Mouse (Mus musculus) G1E (cell line): ENCODE measurements around the gene BC030867. TPM values are rescaled to one million over a fixed set of nuclear protein-coding genes. Genes with fewer than 3 reads are reported as not detected.

Experiments
- ATAC-seq: 2 replicates; pipeline ENCODE4 v1.8.0; 2016; ENCODE audit warnings: mild to moderate bottlenecking; ENCODE audit not compliant: insufficient number of reproducible peaks, poor library complexity, low FRiP score, severe bottlenecking; ENCODE audit errors: extremely low read depth
- DNase-seq: peaks from one replicate; pipeline ENCODE4 v3.0.0; 2012; ENCODE audit warnings: low spot score
- H3K27me3 ChIP-seq: 2 replicates; pipeline ENCODE4 v1.6.1; 2012; ENCODE audit warnings: mild to moderate bottlenecking, low read length, inconsistent platforms; ENCODE audit not compliant: insufficient read depth
- H3K36me3 ChIP-seq: replicated peaks from 2 replicates; pipeline ENCODE3; 2012; ENCODE audit warnings: mild to moderate bottlenecking, inconsistent platforms
- H3K4me1 ChIP-seq: 2 replicates; pipeline ENCODE4 v1.6.1; 2012; ENCODE audit warnings: low read depth, low read length, inconsistent platforms, mixed read lengths; ENCODE audit not compliant: insufficient read depth
- H3K4me3 ChIP-seq: 2 replicates; pipeline ENCODE4 v1.5.1; 2012; ENCODE audit warnings: low read depth, mild to moderate bottlenecking, inconsistent platforms, low read length, moderate library complexity, mixed read lengths
- H3K9me3 ChIP-seq: replicated peaks from 2 replicates; pipeline ENCODE4 v1.6.1; 2012; ENCODE audit warnings: inconsistent platforms
- CTCF ChIP-seq: IDR thresholded peaks from 2 replicates; pipeline ENCODE4 v1.5.1; 2012; ENCODE audit warnings: low read depth, low read length, inconsistent platforms, mixed read lengths
- GATA1 ChIP-seq: IDR thresholded peaks from 2 replicates; pipeline ENCODE4 v1.6.1; 2012; ENCODE audit warnings: borderline replicate concordance, low read length, inconsistent platforms, mixed read lengths
- GATA2 ChIP-seq: IDR thresholded peaks from 2 replicates; pipeline ENCODE4 v1.6.1; 2012; ENCODE audit warnings: low read depth, low read length, inconsistent platforms, borderline replicate concordance
- POLR2AphosphoS5 ChIP-seq: IDR thresholded peaks from 2 replicates; pipeline ENCODE4 v1.6.1; 2012; ENCODE audit warnings: low read depth, low read length, inconsistent platforms; ENCODE audit not compliant: insufficient replicate concordance
- TAL1 ChIP-seq: conservative IDR thresholded peaks from 2 replicates; pipeline ENCODE4 v1.6.1; 2012; ENCODE audit warnings: low read depth, low read length, inconsistent platforms, mixed read lengths
- polyA plus RNA-seq: library from polyadenylated mRNA; stranded (reverse); fragments of >175 nt; gene quantifications from 2 replicates; pipeline ENCODE4 v1.2.3, GENCODE M21; 2012
- total RNA-seq, 2 experiments: library from RNA; stranded (forward) in 1 of 2; stranded (reverse) in 1 of 2; fragments of 200-1000 nt in 1 of 2; fragments of >200 nt in 1 of 2; fragmentation: Nextera tagmentation in 1 of 2; gene quantifications; 2 replicates each; pipeline ENCODE4 v1.2.3; 2014 to 2017

Gene BC030867
- total and polyA plus RNA-seq, 3 experiments = 5.7 to 45.0 (median 10.1) TPM

DNA sequence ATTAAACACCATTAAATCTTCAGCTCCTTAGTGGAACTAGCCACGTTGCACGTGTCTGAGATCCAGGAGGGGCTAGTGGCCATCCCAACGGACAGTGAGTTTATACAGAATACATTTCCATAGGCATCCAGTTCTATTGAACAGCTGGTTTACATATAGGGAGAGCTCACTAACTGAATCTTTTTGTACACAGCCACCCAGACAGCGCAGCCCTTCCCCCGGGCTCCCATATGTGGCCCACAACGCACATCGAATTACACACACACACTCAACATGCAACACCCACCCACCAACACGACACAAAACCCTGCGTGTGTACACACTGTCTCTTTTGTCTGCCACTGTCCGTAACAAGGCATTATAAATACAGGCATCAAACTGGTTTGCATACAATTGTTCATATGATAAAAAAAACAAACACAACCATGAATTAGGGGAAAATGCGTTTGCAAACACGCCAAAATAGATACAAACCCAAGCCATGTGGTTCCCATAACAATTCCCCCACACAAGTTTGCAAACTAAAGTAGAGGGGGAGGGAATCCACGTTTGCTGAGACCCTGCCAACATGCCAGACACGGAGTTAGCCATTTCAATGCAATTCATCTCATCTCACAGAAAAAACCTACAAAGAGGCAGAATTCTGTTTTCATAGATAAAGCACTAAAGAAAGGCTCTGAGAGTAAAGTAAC lies 3.0 kb upstream of the BC030867 start:
- TF ChIP-seq CTCF = no peak
- no peaks in the 10 kb centered on the region for H3K9me3 ChIP-seq
- no peak for ATAC-seq
- peaks cover 5% of the 10 kb centered on the region for H3K36me3 ChIP-seq
- peaks cover 32% of the 10 kb centered on the region for H3K4me1 ChIP-seq
- H3K27me3 ChIP-seq = peaks cover 23% of the 10 kb centered on the region
- no peak for DNase-seq
- H3K4me3 ChIP-seq = no peak overlapping the region; the same call in 1 of the 2 replicates

DNA sequence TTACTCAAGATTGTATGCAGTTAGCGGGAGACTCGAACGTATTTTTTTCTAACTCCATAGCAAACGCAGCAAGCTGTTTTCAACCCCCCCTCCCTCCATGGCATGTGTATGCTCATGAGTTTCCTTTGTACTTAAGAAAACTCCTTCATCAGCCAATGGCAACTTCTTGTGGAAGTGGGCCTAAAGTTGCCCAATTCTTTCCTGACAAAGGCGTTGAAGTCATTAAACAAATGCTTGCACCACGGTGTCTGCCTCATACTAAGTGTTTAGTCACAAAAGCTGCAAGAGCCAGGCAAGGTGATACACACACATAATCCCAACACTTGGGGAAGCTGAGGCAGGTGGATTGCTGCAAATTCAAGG lies 2.4 kb upstream of the BC030867 start:
- TF ChIP-seq POLR2AphosphoS5 (no peak), GATA2 (no peak), TAL1 (no peak), CTCF (no peak), GATA1 (no peak)
- peaks cover 20% of the 10 kb centered on the region for H3K27me3 ChIP-seq
- peaks cover 34% of the 10 kb centered on the region for H3K4me1 ChIP-seq
- no peaks in the 10 kb centered on the region for H3K9me3 ChIP-seq
- peaks cover 10% of the 10 kb centered on the region for H3K36me3 ChIP-seq
- DNase-seq = no peak
- H3K4me3 ChIP-seq = no peak overlapping the region
- ATAC-seq = no peak

DNA sequence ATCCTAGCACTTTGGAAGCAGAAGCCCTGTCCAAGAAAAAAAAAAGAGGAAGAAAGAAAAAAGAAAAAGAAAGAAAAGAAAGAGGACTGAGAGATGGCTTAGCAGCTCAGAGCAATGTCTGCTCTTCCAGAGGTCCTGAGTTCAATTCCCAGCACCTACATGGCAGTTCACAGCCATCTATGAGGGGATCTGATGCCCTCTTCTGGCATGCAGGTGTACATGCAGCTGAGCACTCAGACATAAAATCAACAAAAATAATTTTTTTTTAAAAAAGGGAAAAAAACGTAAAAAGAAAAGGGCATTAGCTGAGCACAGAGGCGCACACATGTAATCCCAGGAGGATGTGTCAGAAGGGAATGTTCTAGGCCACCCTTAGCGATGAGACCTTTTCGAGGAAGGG lies 1.8 kb upstream of the BC030867 start:
- DNase-seq = no peak
- TF ChIP-seq TAL1 (no peak), CTCF (peak; percentile 5; the same call in 1 of the 2 replicates)
- peaks cover 14% of the 10 kb centered on the region for H3K27me3 ChIP-seq

DNA sequence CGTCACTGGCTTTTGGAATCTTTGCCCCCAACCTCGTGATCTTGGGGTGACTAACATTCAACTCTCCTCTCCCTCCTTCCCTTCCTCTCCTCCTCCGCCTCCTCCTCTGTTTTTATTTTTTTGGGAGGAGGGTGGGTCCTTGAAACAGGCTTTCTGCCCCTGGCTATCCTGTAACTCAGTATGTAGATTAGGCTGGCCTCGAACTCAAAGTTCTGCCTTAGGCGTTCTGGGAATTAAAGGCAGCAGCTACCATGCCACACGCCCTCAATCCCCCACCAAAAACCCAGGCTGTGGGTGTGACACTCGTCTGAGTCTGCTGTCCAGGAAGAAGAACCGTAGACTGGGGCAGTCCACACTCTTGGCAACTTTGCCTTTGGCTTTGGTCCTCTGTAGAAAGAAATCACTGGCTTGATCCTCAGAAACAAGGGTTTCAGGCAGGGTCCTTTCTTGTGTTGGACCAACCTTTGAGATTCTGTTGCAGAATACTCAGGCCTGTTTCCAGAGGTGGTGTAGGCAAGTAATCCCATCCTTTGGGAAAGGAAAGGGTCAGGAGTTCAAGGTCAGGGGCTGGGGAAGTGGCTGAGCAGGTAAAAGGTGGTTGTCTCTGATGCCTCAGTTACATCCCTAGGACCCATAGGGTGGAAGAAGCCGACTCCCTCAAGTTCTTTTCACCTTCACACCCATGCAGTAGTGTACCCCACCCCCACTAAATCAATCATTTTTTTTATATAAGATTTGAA lies 839 bp downstream of the BC030867 start:
- no peak for ATAC-seq
- TF ChIP-seq TAL1 (no peak), POLR2AphosphoS5 (no peak), GATA1 (no peak), CTCF (no peak), GATA2 (no peak)
- Histone ChIP-seq H3K27me3 (peaks cover 11% of the 10 kb centered on the region), H3K36me3 (peaks cover 39% of the 10 kb centered on the region), H3K4me1 (peaks cover 29% of the 10 kb centered on the region), H3K4me3 (peak overlapping the region; percentile 88), H3K9me3 (no peaks in the 10 kb centered on the region)
- DNase-seq = no peak

More for the DNA sequence above, 1.8 kb upstream of the BC030867 start:
- peaks cover 34% of the 10 kb centered on the region for H3K4me1 ChIP-seq
- no peaks in the 10 kb centered on the region for H3K9me3 ChIP-seq
- ATAC-seq = no peak
- peaks cover 16% of the 10 kb centered on the region for H3K36me3 ChIP-seq
- H3K4me3 ChIP-seq = no peak overlapping the region

DNA sequence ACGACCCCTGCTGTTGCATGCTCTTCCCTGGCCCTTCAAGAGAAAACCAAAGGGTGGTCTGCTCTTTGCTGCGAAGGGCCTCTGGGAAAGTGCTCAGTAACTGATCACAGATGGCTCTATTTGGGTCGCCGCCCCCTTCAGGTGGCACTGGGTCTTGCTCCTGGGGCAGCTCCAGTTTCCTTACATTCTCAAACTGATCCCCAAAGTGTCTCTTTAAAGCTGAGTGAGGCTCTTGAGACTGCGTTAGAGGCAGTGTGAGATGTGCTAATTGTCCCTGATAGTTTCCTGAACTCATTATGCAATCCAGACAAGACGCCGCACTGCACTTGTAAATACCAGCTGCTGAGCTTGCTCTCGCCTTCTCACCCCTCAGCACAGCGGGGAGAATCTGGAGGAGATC lies 8.8 kb downstream of the BC030867 start:
- H3K4me3 ChIP-seq = no peak overlapping the region
- H3K36me3 ChIP-seq = peaks cover 95% of the 10 kb centered on the region
- H3K9me3 ChIP-seq = no peaks in the 10 kb centered on the region
- DNase-seq (peak; percentile 19), ATAC-seq (no peak)
- H3K27me3 ChIP-seq = no peaks in the 10 kb centered on the region
- TF ChIP-seq CTCF (no peak), POLR2AphosphoS5 (no peak), GATA1 (no peak)
- H3K4me1 ChIP-seq = peaks cover 2% of the 10 kb centered on the region; the same call in 1 of the 2 replicates

DNA sequence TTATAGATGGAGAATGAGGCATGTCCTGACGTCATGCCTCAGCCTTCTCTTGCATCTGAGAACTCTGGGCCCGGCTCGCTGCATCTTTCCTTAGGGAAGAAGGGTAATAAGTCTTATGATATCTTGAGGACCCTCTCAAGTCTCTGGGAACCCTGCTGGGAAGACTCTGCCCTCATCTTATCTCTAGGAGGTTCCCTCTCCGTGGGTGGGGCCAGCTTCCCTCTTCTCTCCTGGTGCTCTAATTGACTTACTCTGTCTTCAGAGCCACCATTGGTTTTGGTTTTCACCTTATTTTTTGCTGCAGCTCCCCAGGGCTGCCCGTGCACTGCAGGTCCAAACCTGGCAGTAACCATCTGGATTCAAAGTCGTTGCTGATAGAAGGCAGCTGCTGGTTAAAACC lies 9.4 kb downstream of the BC030867 start:
- H3K36me3 ChIP-seq = peaks cover 96% of the 10 kb centered on the region
- ATAC-seq = no peak
- no peaks in the 10 kb centered on the region for H3K27me3 ChIP-seq

More for the DNA sequence above, 9.4 kb downstream of the BC030867 start:
- Histone ChIP-seq H3K4me1 (peaks cover 2% of the 10 kb centered on the region; the same call in 1 of the 2 replicates), H3K9me3 (no peaks in the 10 kb centered on the region), H3K4me3 (no peak overlapping the region)
- DNase-seq = no peak
- TF ChIP-seq GATA2 (no peak), TAL1 (no peak), CTCF (no peak), GATA1 (no peak), POLR2AphosphoS5 (no peak)
